Mouse (Mus musculus): Measurements from ENCODE around the gene B830017H08Rik. TPM values are rescaled to one million over a fixed set of nuclear protein-coding genes. Genes with fewer than 3 reads are reported as not detected.

B830017H08Rik gene
- polyA plus RNA-seq, 1 experiment from 2014 or later = not detected

DNA sequence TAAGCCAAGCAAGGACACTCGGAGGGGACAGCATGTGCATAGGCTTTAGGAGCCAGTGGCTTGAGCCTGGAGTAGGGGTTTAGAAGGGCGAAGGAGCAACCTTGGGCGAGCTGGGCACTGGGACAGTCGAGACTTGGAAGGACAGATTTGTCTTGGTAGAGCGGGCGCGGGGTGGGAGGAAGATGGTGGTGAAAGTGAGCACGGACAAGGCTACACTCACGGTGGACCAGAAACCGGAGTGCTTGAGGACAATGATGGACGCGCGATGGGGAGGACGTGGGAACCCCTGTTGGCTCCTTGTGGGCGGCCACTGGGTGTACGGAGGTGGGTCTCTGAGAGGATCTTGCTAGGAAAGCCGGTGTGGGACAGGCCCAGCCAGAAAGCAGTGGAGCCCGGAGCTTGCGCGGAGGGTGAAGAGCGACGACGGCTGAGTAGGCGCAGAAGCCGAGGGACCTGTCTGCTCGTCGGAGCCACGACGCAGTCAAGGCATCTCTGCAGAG, 35.1 kb upstream of the B830017H08Rik start:
- Histone ChIP-seq H3K27me3 (ENCODE audit: control insufficient read depth, insufficient read depth, low read length) (peaks cover 30% of the 10 kb centered on the region), H3K4me2 (ENCODE audit: low read depth, low read length) (peak overlapping the region; percentile 87), H3K27ac (replicated peaks; ENCODE audit: low read depth, low read length) (peak overlapping the region; percentile 94), H3K36me3 (replicated peaks; ENCODE audit: control insufficient read depth, insufficient read depth, low read depth, low read length) (no peaks in the 10 kb centered on the region; the same call in 1 of the 2 replicates), H3K9ac (replicated peaks; ENCODE audit: low read length) (peak overlapping the region; percentile 94), H3K9me3 (replicated peaks; ENCODE audit: control insufficient read depth, low read length) (no peaks in the 10 kb centered on the region), H3K4me3 (ENCODE audit: low read depth, low read length) (peak overlapping the region; percentile 79), H3K4me1 (ENCODE audit: control insufficient read depth, insufficient read depth, low read length) (peaks cover 12% of the 10 kb centered on the region)
- 2% methylated on average over 29 of the region's 29 CpGs for WGBS
- ATAC-seq (replicated peaks; ENCODE audit: insufficient number of reproducible peaks, low FRiP score, low TSS enrichment, low read depth) = 0 out of 2 replicates have a peak, but pooled peaks have one; percentile 3
- peak; percentile 51 for DNase-seq (ENCODE audit: low spot score)

DNA sequence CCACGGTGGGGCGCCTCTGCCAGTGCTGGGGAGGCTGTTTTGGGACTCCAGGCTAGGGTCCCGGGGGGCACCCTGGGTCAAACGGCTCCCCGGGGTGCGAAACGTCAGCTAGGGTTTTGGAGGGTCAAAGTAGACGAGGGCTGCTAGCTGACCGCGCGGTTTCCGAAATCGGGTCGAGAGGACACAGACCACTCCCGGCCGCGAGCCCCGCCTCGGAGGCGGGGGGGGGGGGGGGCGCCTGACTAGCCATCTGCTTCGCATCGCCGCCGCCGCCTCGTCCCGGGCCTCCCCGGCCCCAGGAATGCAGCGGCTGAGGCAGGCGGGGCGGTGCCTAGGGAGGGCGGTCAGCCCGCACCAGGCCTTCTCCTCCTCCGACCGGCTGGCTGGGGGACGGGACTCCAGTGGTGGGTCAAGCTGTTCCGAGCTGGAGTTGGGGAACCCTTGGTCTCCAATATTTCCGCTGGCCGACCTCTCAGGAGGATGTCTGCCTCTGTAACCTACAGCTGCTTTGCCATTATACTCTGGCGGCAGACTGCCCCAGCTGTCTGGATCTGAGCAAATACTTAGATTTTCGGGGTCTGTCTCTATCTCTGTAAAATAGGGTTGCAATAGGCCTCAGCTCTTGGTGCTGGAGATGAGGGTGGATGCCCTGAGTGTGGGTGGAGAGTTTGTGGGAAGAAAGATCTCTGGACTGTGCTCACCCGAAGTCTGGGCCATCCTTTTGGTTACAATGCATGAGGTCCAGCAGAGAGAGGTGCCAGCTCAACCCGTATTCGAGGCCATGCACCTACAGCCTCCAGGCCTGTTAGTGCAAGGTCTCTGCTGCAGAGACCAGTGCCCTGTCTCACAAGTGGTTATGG, 34.4 kb upstream of the B830017H08Rik start:
- H3K4me2 ChIP-seq (ENCODE audit: low read depth, low read length) = peak overlapping the region; percentile 87
- WGBS = under 1% methylated on average over 39 of the region's 45 CpGs
- ATAC-seq (replicated peaks; ENCODE audit: insufficient number of reproducible peaks, low FRiP score, low TSS enrichment, low read depth) (peak; percentile 45), DNase-seq (ENCODE audit: low spot score) (peak; percentile 72)
- peak overlapping the region; percentile 94 for H3K27ac ChIP-seq (replicated peaks; ENCODE audit: low read depth, low read length)
- peak overlapping the region; percentile 79 for H3K4me3 ChIP-seq (ENCODE audit: low read depth, low read length)
- H3K4me1 ChIP-seq (ENCODE audit: control insufficient read depth, insufficient read depth, low read length) = peaks cover 19% of the 10 kb centered on the region
- H3K9ac ChIP-seq (replicated peaks; ENCODE audit: low read length) = peak overlapping the region; percentile 94
- H3K9me3 ChIP-seq (replicated peaks; ENCODE audit: control insufficient read depth, low read length) = no peaks in the 10 kb centered on the region
- peaks cover 36% of the 10 kb centered on the region for H3K27me3 ChIP-seq (ENCODE audit: control insufficient read depth, insufficient read depth, low read length)
- H3K36me3 ChIP-seq (replicated peaks; ENCODE audit: control insufficient read depth, insufficient read depth, low read depth, low read length) = no peaks in the 10 kb centered on the region; the same call in none of the 2 replicates

DNA sequence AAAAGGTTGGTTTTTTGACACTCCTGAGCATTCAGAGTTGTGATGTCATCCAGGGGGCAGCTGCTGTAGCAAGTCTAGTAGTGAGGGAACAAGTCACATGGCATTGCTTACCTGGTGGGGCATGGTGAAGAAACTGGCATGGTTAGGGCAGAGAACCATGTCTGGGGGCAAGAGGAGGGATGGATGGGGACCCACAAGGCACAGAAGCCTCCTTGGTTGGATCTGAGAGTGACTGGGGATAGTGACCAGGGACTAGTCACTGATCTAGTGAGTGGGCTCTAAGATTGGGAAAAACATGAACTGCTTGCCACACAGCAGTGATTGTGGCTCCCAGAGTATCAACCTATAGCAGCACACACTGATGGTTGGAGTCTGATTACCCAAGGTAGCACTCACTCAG, 33.3 kb upstream of the B830017H08Rik start:
- H3K4me2 ChIP-seq (ENCODE audit: low read depth, low read length) = no peak overlapping the region
- no peak for ATAC-seq (replicated peaks; ENCODE audit: insufficient number of reproducible peaks, low FRiP score, low TSS enrichment, low read depth)
- H3K36me3 ChIP-seq (replicated peaks; ENCODE audit: control insufficient read depth, insufficient read depth, low read depth, low read length) = no peaks in the 10 kb centered on the region; the same call in 1 of the 2 replicates
- H3K4me3 ChIP-seq (ENCODE audit: low read depth, low read length) = peak overlapping the region; percentile 79
- peaks cover 44% of the 10 kb centered on the region for H3K27me3 ChIP-seq (ENCODE audit: control insufficient read depth, insufficient read depth, low read length)
- DNase-seq (ENCODE audit: low spot score) = no peak
- H3K27ac ChIP-seq (replicated peaks; ENCODE audit: low read depth, low read length) = no peak overlapping the region
- no peaks in the 10 kb centered on the region for H3K9me3 ChIP-seq (replicated peaks; ENCODE audit: control insufficient read depth, low read length)
- no peak overlapping the region for H3K9ac ChIP-seq (replicated peaks; ENCODE audit: low read length)
- peaks cover 27% of the 10 kb centered on the region for H3K4me1 ChIP-seq (ENCODE audit: control insufficient read depth, insufficient read depth, low read length)

DNA sequence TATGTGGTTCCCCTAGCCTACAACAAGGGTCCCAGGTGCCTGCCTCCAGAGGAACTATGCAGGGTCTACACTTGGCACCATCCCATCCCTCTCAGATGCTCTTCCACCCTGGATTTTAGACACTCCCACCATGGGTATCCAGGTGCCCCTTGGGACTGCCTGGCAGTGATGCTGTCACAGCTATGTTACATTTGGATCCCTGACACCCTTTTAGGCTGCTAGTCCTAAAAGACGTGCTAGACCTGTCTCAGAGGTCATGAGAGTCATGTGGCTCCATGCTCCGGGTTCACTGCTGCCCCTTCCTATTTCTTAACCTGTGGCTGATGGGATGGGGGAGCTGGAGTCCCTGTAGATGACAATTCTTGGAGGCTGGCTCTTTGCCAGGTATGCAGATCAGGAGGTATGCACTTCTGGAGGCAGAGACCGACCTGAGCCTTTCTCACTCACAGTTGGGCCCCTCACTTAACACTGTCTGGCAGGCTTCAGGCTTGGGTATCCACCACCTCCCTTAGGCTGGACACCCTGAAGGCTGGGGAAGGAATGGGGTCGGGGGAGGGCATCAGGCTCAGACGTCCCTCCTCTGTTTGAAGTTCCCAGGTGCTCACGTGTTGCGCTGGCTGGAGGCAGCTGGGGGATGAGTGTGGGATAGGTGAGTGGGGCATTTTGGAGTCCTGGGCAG, 31.0 kb upstream of the B830017H08Rik start:
- H3K27ac ChIP-seq (replicated peaks; ENCODE audit: low read depth, low read length) = no peak overlapping the region
- H3K27me3 ChIP-seq (ENCODE audit: control insufficient read depth, insufficient read depth, low read length) = peaks cover 48% of the 10 kb centered on the region
- 8% methylated on average over 7 of the region's 7 CpGs for WGBS
- peaks cover 34% of the 10 kb centered on the region for H3K4me1 ChIP-seq (ENCODE audit: control insufficient read depth, insufficient read depth, low read length)
- DNase-seq (ENCODE audit: low spot score) (no peak), ATAC-seq (replicated peaks; ENCODE audit: insufficient number of reproducible peaks, low FRiP score, low TSS enrichment, low read depth) (no peak)
- 0 out of 2 replicates have a peak overlapping the region, but pooled peaks have one; percentile 41 for H3K4me2 ChIP-seq (ENCODE audit: low read depth, low read length)
- no peak overlapping the region for H3K9ac ChIP-seq (replicated peaks; ENCODE audit: low read length)
- H3K4me3 ChIP-seq (ENCODE audit: low read depth, low read length) = peak overlapping the region; percentile 16; the same call in 1 of the 2 replicates
- no peaks in the 10 kb centered on the region; the same call in 1 of the 2 replicates for H3K36me3 ChIP-seq (replicated peaks; ENCODE audit: control insufficient read depth, insufficient read depth, low read depth, low read length)
- no peaks in the 10 kb centered on the region for H3K9me3 ChIP-seq (replicated peaks; ENCODE audit: control insufficient read depth, low read length)

DNA sequence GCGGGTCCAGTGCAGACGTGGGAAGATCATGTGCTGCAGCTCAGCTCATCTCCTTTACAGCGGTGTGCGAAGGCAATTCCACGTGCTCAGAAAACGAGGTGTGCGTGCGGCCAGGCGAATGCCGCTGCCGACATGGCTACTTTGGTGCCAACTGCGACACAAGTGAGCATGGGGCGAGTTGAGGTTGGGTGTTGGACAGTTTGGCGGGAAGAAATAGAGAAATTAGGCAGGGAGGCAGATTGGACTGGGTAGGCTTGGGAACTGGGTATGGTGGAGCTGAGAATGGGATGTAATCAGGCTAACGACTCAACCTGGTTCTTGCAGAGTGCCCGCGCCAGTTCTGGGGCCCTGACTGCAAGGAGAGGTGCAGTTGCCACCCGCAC, 30.5 kb upstream of the B830017H08Rik start:
- H3K27ac ChIP-seq (replicated peaks; ENCODE audit: low read depth, low read length) = no peak overlapping the region
- no peak overlapping the region for H3K9ac ChIP-seq (replicated peaks; ENCODE audit: low read length)
- no peaks in the 10 kb centered on the region; the same call in 1 of the 2 replicates for H3K36me3 ChIP-seq (replicated peaks; ENCODE audit: control insufficient read depth, insufficient read depth, low read depth, low read length)
- H3K4me2 ChIP-seq (ENCODE audit: low read depth, low read length) = peak overlapping the region; percentile 41
- H3K4me1 ChIP-seq (ENCODE audit: control insufficient read depth, insufficient read depth, low read length) = peaks cover 38% of the 10 kb centered on the region
- DNase-seq (ENCODE audit: low spot score) = no peak
- no peaks in the 10 kb centered on the region for H3K9me3 ChIP-seq (replicated peaks; ENCODE audit: control insufficient read depth, low read length)
- no peak for ATAC-seq (replicated peaks; ENCODE audit: insufficient number of reproducible peaks, low FRiP score, low TSS enrichment, low read depth)
- WGBS = 7% methylated on average over 18 of the region's 18 CpGs
- H3K27me3 ChIP-seq (ENCODE audit: control insufficient read depth, insufficient read depth, low read length) = peaks cover 48% of the 10 kb centered on the region
- H3K4me3 ChIP-seq (ENCODE audit: low read depth, low read length) = peak overlapping the region; percentile 16

DNA sequence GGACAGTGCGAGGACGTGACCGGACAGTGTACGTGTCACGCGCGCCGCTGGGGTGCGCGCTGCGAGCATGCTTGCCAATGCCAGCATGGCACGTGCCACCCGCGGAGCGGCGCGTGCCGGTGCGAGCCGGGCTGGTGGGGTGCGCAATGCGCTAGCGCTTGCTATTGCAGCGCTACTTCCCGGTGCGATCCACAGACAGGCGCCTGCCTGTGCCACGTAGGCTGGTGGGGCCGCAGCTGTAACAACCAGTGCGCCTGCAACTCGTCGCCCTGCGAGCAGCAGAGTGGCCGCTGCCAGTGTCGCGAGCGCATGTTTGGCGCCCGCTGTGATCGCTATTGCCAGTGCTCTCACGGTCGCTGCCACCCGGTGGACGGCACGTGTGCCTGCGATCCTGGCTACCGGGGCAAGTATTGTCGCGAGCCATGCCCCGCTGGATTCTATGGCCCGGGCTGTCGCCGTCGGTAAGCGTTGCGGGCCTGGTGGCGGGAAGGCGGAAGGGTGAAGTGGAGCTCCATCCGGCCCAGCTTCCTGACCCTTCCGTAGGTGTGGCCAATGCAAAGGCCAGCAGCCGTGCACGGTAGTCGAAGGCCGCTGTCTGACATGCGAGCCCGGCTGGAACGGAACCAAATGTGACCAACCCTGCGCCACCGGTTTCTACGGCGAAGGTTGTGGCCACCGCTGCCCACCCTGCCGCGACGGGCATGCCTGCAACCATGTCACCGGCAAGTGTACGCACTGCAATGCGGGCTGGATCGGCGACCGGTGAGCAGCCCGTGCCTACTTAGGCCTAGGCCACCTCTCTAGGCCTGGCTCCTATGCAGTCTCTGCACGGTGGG, 29.9 kb upstream of the B830017H08Rik start:
- no peak overlapping the region for H3K27ac ChIP-seq (replicated peaks; ENCODE audit: low read depth, low read length)
- H3K9ac ChIP-seq (replicated peaks; ENCODE audit: low read length) = peak overlapping the region; percentile 43
- H3K9me3 ChIP-seq (replicated peaks; ENCODE audit: control insufficient read depth, low read length) = no peaks in the 10 kb centered on the region
- WGBS = 3% methylated on average over 83 of the region's 83 CpGs
- peak overlapping the region; percentile 41 for H3K4me2 ChIP-seq (ENCODE audit: low read depth, low read length)
- ATAC-seq (replicated peaks; ENCODE audit: insufficient number of reproducible peaks, low FRiP score, low TSS enrichment, low read depth) = no peak
- no peaks in the 10 kb centered on the region; the same call in 1 of the 2 replicates for H3K36me3 ChIP-seq (replicated peaks; ENCODE audit: control insufficient read depth, insufficient read depth, low read depth, low read length)
- peaks cover 43% of the 10 kb centered on the region for H3K27me3 ChIP-seq (ENCODE audit: control insufficient read depth, insufficient read depth, low read length)
- peaks cover 38% of the 10 kb centered on the region for H3K4me1 ChIP-seq (ENCODE audit: control insufficient read depth, insufficient read depth, low read length)
- DNase-seq (ENCODE audit: low spot score) = peak; percentile 21
- H3K4me3 ChIP-seq (ENCODE audit: low read depth, low read length) = peak overlapping the region; percentile 16

DNA sequence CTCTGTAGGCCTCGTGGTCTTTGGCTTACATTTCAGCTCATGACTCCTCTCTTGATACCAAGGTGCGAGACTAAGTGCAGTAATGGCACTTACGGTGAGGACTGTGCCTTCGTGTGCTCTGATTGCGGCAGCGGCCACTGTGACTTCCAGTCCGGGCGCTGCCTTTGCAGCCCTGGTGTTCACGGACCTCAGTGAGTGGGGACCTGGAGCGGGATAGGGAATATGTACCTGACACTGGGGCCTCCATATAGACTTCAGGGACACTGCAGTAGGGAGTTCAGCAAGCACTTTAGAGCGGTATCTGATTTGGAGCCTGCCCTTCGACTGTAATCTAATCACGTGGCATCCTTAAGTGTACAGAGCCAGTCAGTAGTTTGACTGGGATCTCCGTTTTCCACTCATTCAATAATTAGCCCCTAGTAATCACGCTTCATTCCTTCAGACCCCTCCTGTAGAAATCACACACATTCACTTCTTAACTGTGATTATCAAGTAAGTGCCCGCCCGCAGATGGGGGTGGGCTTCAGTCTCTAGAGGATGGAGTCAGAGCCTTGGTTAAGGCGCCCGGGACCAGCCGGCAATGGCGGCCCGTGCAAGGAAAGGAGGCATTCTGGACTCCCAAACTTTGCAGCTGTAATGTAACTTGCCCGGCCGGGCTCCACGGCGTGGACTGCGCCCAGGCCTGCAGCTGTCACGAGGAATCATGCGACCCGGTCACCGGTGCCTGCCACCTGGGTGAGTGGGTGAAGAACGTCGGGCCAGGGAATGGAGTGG, 29.1 kb upstream of the B830017H08Rik start:
- Histone ChIP-seq H3K9ac (replicated peaks; ENCODE audit: low read length) (peak overlapping the region; percentile 10; the same call in 1 of the 2 replicates), H3K4me1 (ENCODE audit: control insufficient read depth, insufficient read depth, low read length) (peaks cover 38% of the 10 kb centered on the region), H3K27ac (replicated peaks; ENCODE audit: low read depth, low read length) (no peak overlapping the region), H3K9me3 (replicated peaks; ENCODE audit: control insufficient read depth, low read length) (no peaks in the 10 kb centered on the region), H3K36me3 (replicated peaks; ENCODE audit: control insufficient read depth, insufficient read depth, low read depth, low read length) (no peaks in the 10 kb centered on the region; the same call in 1 of the 2 replicates), H3K27me3 (ENCODE audit: control insufficient read depth, insufficient read depth, low read length) (peaks cover 43% of the 10 kb centered on the region), H3K4me2 (ENCODE audit: low read depth, low read length) (peak overlapping the region; percentile 50), H3K4me3 (ENCODE audit: low read depth, low read length) (peak overlapping the region; percentile 24)
- 12% methylated on average over 33 of the region's 33 CpGs for WGBS
- no peak for DNase-seq (ENCODE audit: low spot score)
- no peak for ATAC-seq (replicated peaks; ENCODE audit: insufficient number of reproducible peaks, low FRiP score, low TSS enrichment, low read depth)
